Mouse (Mus musculus): ENCODE results near the gene Myb. TPM values are rescaled to one million over a fixed set of nuclear protein-coding genes. Genes with fewer than 3 reads are reported as not detected.

The Myb gene
- total and polyA plus RNA-seq, 3 experiments: 11.1 to 24.0 (median 19.1) TPM

GRCm38 (mm10) chr10:21200761-21201160 lies 40.0 kb upstream of the Myb start (continued):
- TF ChIP-seq MAZ (IDR thresholded peaks at IDR 0.05; ENCODE audit: low read depth, low read length): 0 out of 2 replicates have a peak, but pooled peaks have one; percentile 43
- TF ChIP-seq PAX5 (IDR thresholded peaks at IDR 0.05; ENCODE audit: low read length): no peak
- TF ChIP-seq KAT2A (IDR thresholded peaks at IDR 0.05; ENCODE audit: insufficient replicate concordance, low read length): 0 out of 2 replicates have a peak, but pooled peaks have one; percentile 41
- TF ChIP-seq ZKSCAN1 (IDR thresholded peaks at IDR 0.05; ENCODE audit: borderline replicate concordance, low read depth, low read length): no peak
- TF ChIP-seq EP300 (IDR thresholded peaks at IDR 0.05; ENCODE audit: low read length): peak; percentile 83

- Histone ChIP-seq H3K79me2 (replicated peaks; ENCODE audit: control insufficient read depth, extremely low read depth, insufficient read depth, poor library complexity, severe bottlenecking) (no peaks in the 10 kb centered on the region), H3K4me3 (replicated peaks in 1 of 3; ENCODE audit: low read depth in 2 of 3, low read length in 2 of 3, poor library complexity in 1 of 3) (no peak overlapping the region), H3K4me1 (ENCODE audit: control insufficient read depth in 1 of 2, insufficient read depth in 2 of 2) (peaks cover 26 to 86% of the 10 kb centered on the region in 2 experiments), H3K36me3 (replicated peaks in 1 of 2; ENCODE audit: control insufficient read depth in 1 of 2, insufficient read depth in 1 of 2, low read length in 1 of 2) (no peaks in the 10 kb centered on the region), H3K9me3 (replicated peaks; ENCODE audit: low read length) (peaks cover 2% of the 10 kb centered on the region), H3K27ac (ENCODE audit: insufficient read depth, low read depth) (peak overlapping the region; percentile 91), H3K27me3 (replicated peaks) (no peaks in the 10 kb centered on the region), H3K9ac (ENCODE audit: insufficient read depth, low read depth) (peak overlapping the region; percentile 47), H3K4me2 (ENCODE audit: insufficient read depth, low read depth, poor library complexity, severe bottlenecking) (peak overlapping the region; percentile 57)
- in situ Hi-C loops (cut with MboI; ENCODE audit: low pct_ligation_motif_present, low pct_unique_long_range_greater_than_20kb, low sequenced_read_pairs): no loop called here
- dilution Hi-C loops (cut with MboI; ENCODE audit: extremely low pct_ligation_motif_present, extremely low pct_unique_long_range_greater_than_20kb, low sequenced_read_pairs): no loop called here
- peak; percentile 41 for DNase-seq (ENCODE audit: extremely low read depth)
- peak; percentile 91 for TF ChIP-seq IRF4 (IDR thresholded peaks at IDR 0.05; ENCODE audit: low read depth, low read length)
- no peak for TF ChIP-seq PAX5 (IDR thresholded peaks at IDR 0.05; ENCODE audit: low read length)
- TF ChIP-seq EP300 (IDR thresholded peaks at IDR 0.05; ENCODE audit: low read length): peak; percentile 83
- TF ChIP-seq BHLHE40 (IDR thresholded peaks at IDR 0.05; ENCODE audit: low read depth, low read length): peak; percentile 43
- TF ChIP-seq JUN (IDR thresholded peaks at IDR 0.05; ENCODE audit: insufficient read depth, low read depth, low read length): peak; percentile 81
- peak; percentile 75 for TF ChIP-seq MYC (IDR thresholded peaks at IDR 0.05; ENCODE audit: low read depth, low read length)
- TF ChIP-seq POLR2A (IDR thresholded peaks at IDR 0.05; ENCODE audit: low read depth, low read length): no peak
- no peak for TF ChIP-seq CTCF (conservative IDR thresholded peaks at IDR 0.05 in 1 of 2, IDR thresholded peaks at IDR 0.05 in 1 of 2; ENCODE audit: low read depth in 2 of 2, low read length in 2 of 2)
- TF ChIP-seq ZC3H11A (IDR thresholded peaks at IDR 0.05; ENCODE audit: low read depth, low read length): no peak
- peak; percentile 94 for TF ChIP-seq JUND (conservative IDR thresholded peaks at IDR 0.05; ENCODE audit: low read depth, low read length)
- no peak for TF ChIP-seq ZNF384 (IDR thresholded peaks at IDR 0.05; ENCODE audit: low read depth, low read length)
- peak; percentile 95 for TF ChIP-seq MEF2A (IDR thresholded peaks at IDR 0.05; ENCODE audit: borderline replicate concordance, low read depth, low read length)
- TF ChIP-seq CHD2 (IDR thresholded peaks at IDR 0.05; ENCODE audit: low read length): no peak
These were observed 39.5 kb upstream of the Myb start for GRCm38 (mm10) chr10:21200322-21200721.

- dilution Hi-C loops (cut with MboI; ENCODE audit: extremely low pct_ligation_motif_present, extremely low pct_unique_long_range_greater_than_20kb, low sequenced_read_pairs): no loop called here
- no peak overlapping the region for H3K27ac ChIP-seq (ENCODE audit: insufficient read depth, low read depth)
- no peak for DNase-seq (ENCODE audit: extremely low read depth)
- peaks cover 2% of the 10 kb centered on the region for H3K9me3 ChIP-seq (replicated peaks; ENCODE audit: low read length)
- H3K9ac ChIP-seq (ENCODE audit: insufficient read depth, low read depth): no peak overlapping the region
- in situ Hi-C loops (cut with MboI; ENCODE audit: low pct_ligation_motif_present, low pct_unique_long_range_greater_than_20kb, low sequenced_read_pairs): loop anchor here (25.0 kb wide), 1 partner anchor 91 kb away; the partner anchor contains the start of gene Hbs1l
- H3K27me3 ChIP-seq (replicated peaks): no peaks in the 10 kb centered on the region
- peaks cover 30 to 92% of the 10 kb centered on the region in 2 experiments for H3K4me1 ChIP-seq (ENCODE audit: control insufficient read depth in 1 of 2, insufficient read depth in 2 of 2)
- no peaks in the 10 kb centered on the region for H3K79me2 ChIP-seq (replicated peaks; ENCODE audit: control insufficient read depth, extremely low read depth, insufficient read depth, poor library complexity, severe bottlenecking)
- H3K4me2 ChIP-seq (ENCODE audit: insufficient read depth, low read depth, poor library complexity, severe bottlenecking): no peak overlapping the region
- TF ChIP-seq MAFK (IDR thresholded peaks at IDR 0.05; ENCODE audit: insufficient replicate concordance, low read length) (no peak), ETS1 (conservative IDR thresholded peaks at IDR 0.05; ENCODE audit: low read depth, low read length) (no peak), KAT2A (IDR thresholded peaks at IDR 0.05; ENCODE audit: insufficient replicate concordance, low read length) (no peak), MXI1 (IDR thresholded peaks at IDR 0.05; ENCODE audit: low read depth, low read length) (no peak), BHLHE40 (IDR thresholded peaks at IDR 0.05; ENCODE audit: low read depth, low read length) (no peak), RAD21 (IDR thresholded peaks at IDR 0.05; ENCODE audit: low read depth, low read length) (no peak), EP300 (IDR thresholded peaks at IDR 0.05; ENCODE audit: low read length) (no peak)
- H3K4me3 ChIP-seq (replicated peaks in 1 of 3; ENCODE audit: low read depth in 2 of 3, low read length in 2 of 3, poor library complexity in 1 of 3): no peak overlapping the region
- H3K36me3 ChIP-seq (replicated peaks in 1 of 2; ENCODE audit: control insufficient read depth in 1 of 2, insufficient read depth in 1 of 2, low read length in 1 of 2): no peaks in the 10 kb centered on the region
These were observed 35.9 kb upstream of the Myb start for GRCm38 (mm10) chr10:21196646-21197116.
